Mouse (Mus musculus) right cerebral cortex, postnatal 10 days (tissue): ENCODE results near the gene Prrt2.

Source experiments
- DNase-seq, 2 experiments: peaks; one replicate each; pipeline ENCODE4 v3.0.0; 2021; ENCODE audit warnings: low spot score in 2 of 2

The Prrt2 gene

GRCm38 (mm10) chr7:127003620-127004019, 17.4 kb downstream of the Prrt2 start:
- no peak for DNase-seq

- no peak for DNase-seq
Measured at GRCm38 (mm10) chr7:126999568-126999967, 21.4 kb downstream of the Prrt2 start.

DNA sequence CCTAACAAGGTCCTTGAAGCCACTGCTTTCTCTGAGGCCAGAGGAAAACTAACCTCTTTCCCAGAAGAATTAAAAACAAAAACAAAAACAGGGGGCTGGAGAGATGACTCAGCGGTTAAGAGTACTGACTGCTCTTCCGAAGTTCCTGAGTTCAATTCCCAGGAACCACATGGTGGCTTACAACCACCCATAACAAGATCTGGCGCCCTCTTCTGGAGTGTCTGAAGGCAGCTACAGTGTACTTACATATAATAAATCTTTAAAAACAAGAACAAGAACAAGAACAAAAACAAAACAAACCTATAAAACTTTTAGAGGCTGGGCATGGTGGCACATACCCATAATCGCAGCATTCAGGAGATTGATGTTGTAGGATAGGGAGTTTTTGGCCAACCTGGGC, 24.6 kb downstream of the Prrt2 start:
- no peak for DNase-seq

DNA sequence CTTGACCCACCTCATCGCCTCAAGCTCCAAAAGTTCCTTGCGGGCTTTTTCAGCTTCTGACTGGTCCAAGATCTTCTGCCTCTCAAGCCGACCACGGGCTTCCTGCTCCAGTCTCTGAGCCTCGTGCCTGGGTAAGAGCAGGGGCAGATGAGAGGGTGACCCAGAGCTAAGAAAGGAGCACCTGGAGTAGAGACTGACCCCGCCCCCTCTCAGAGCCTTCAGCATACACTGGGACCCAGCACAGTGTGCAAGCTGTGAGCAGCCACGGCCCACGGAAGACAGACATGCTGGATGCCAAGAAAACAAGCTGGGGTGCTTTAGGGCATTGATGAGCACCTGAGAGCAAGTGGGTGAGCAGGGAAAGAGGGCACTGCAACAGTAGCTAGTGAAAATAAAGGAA, 32.2 kb downstream of the Prrt2 start:
- no peak for DNase-seq

DNA sequence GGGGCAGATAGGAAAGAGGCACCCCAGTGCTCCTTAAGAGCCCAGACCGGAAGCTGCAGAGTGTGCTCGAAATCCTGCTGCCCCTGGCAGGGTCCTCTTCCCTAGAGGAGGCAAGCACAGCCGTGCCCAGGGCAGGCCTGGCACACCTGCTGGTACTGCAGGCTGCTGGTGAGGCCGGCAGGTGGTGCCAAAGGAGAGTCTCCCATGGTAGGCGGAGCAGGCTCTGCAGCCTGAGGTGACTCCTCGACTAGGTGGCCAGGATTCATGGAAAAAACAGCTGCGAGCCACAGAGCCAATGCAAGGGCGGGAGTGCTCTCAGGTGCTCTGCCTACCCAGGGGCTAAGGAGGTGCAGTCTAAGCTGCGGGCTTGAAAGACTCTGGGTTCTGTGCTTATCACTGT, 34.7 kb downstream of the Prrt2 start:
- peak in 1 of 2 experiments; percentile 57 for DNase-seq

DNA sequence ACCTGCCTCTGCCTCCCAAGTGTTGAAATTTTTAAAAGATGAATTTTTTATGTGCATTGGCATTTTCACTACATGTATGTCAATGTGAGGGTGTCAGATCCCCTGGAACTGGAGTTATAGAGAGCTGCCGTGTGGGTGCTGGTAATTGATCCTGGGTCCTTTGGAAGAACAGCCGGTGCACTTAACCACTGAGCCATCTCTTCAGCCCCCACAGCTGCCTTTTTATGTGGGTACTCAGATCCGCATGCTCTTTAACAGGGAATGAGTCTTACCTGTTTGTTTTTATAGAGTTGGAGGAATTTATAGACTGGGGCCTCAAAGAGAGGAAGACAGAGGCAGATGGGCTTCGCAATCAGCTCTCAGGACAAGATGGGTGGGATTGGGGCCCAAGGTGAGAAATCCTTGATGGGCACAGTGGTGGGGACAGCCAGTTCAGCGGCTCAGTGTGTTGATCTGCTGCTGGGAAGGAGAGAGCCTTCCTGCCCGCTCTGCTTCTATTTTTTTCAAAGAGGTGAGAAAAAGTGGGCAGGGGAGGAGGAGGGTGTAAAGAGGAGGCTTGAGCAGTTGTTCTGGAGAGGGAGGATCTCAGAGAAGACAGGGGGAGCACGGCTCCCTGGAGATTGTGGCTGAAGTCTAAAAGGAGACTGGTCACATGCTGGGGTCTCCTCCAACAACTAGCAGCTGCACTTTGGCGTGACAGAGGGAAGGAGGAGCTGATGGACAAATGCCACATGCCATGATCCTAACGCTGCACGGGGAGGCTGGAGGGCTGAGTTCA, 36.2 kb downstream of the Prrt2 start:
- no peak for DNase-seq

DNA sequence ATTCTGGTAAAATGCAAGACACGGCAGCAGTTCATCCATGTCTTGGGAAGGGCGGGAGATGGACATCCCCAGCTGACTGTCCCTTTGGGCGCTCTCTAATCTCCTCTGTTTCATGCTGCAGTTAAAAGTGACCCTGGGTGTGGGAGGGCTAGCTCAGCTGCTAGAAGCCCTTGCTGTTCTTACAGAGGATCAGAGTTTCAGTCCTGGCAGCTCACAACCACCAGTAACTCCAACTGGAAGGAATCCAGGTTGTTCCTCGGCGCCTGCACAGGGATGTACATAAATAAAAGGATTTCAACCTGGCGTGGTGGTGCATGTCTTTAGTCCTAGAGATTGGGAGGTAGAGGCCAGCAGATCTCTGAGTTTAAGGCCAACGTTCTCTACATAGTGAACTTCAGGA, 37.9 kb downstream of the Prrt2 start:
- DNase-seq = no peak

- DNase-seq = no peak
Measured at GRCm38 (mm10) chr7:126982054-126982453, 39.0 kb downstream of the Prrt2 start.

- no peak for DNase-seq
Measured at GRCm38 (mm10) chr7:126981601-126982000, 39.4 kb downstream of the Prrt2 start.

DNA sequence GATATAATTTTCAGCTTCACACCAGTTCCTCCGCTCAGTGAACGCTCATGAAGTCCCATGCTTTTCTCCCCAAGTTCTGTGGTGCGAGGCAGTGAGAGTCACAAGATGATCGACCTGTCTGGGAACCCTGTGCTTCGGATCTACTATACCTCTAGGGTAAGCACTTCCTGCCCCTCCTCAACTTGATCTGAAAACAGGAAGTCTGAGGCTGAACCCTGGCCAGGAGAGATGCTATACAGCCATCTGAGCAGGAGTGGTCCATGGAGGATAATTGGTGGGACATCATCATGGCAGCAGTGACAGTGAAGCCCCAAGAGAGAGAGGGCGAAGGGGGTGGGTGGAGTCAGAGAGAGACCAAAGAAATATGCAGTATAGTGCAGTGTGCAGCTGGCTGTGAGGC, 42.2 kb downstream of the Prrt2 start:
- DNase-seq = no peak

DNA sequence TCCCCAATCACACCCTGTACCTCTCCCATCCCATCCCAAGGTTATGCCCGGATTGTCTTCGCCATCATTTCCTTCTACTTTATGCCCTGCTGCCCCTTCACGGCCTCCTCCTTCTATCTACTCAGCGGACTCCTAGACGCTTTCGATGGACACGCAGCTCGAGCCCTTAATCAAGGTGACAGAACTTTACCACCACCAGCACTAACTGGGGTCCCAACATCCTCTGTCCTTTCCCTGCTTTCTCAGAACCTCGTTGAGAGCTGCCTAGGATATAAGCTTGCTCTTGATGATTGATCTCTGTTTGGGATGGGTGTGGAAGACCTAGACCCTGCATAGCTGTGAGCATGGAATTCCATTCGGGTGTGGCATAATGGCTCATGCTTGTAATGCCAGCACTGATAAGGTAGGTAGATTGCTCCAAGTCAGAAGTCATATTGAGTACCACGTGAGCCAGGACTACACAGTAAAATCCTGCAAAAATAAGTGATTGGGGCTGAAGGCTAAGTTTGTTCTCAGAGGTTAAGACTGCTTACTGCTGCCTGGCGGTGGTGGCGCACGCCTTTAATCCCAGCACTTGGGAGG, 44.0 kb downstream of the Prrt2 start:
- no peak for DNase-seq

DNA sequence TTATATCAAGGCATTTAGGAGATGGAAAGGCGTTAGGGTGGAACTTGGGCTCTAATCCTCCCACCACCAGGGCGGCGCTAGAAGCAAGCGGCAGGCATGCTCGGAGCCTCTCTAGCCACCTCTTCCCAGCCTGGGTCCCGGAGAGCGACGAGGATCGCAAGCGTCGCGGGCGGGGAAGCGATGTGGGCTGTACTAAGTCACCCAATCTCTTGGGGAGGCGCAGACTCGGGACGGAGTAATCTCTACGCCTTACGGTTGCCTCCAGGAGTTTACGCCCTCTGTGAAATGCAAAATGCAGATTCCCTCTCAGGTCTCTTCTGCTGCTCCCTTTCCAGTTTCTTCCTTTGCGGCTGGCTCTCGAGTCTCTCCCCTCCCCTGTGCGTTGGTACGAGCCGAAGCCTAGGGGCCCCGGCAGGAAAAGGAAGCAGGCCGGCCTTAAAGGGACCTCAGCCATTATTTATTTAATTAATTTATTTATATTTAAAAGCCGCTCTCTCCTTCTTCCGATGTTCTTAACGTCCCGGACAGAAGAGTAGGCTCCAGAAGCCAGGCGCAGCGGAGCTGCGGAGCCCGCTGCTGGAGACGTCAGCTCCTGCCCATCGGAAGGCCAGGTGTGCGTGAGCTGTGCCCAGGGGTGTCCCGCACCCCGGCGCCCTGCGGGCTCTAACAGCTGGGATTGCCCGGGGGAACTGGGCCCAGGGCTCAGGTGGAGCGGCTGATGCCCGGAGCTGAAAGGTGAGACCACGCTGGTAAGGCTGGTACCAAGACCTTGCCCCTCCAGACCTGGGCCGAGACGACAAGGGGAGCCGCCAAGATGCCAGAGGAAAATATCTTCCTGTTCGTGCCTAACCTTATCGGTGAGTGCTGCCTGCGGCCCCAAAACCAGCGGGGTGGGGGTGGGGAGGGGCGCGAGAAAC, 44.8 kb downstream of the Prrt2 start, which contains the start of gene Cdiptos:
TSS of gene Cdiptos (minus strand) at position 149 of the 917 bp plus-strand sequence.
- DNase-seq = peak; percentile 97 to 98

GRCm38 (mm10) chr7:126975893-126975949, 45.3 kb downstream of the Prrt2 start, which contains the start of gene Cdipt:
Gene Cdipt (plus strand): TSS chr7:126975914.
- DNase-seq = no peak

GRCm38 (mm10) chr7:126975493-126975892, 45.5 kb downstream of the Prrt2 start:
- DNase-seq = no peak
